ENCODE assay signal across 30 mouse cellular contexts in genomic region chr10:106335166-106335565, GRCm38 (mm10).
"Had no signal": no experiment of that assay in that cellular context is flagged by ENCODE, and none has a peak within 500 bp of the region (broad histone marks: within the 10 kb centered on the region; RNA-seq: fewer than 3 reads in every experiment).

No protein-coding gene starts in this region.

- DNase-seq: left cerebral cortex, postnatal 4 days; liver; liver, embryonic 13.5 days; liver, postnatal 0 days; lung, adult 18-20 months; lung, adult 2 months; lung, embryonic 14.5 days; lung, postnatal 10 days; lung, postnatal 14 days; lung, postnatal 36 days; lung, postnatal 4 days; midbrain, embryonic 14.5 days had no signal

- H3K4me3 ChIP-seq: limb, embryonic 10.5 days; limb, embryonic 12.5 days; limb, embryonic 13.5 days; limb, embryonic 15.5 days; liver, embryonic 12.5 days; liver, embryonic 13.5 days; liver, embryonic 15.5 days; lung, embryonic 15.5 days; megakaryocyte, embryonic 14.5 days; midbrain, embryonic 10.5 days; midbrain, embryonic 12.5 days; midbrain, embryonic 15.5 days; myocyte; neural tube, embryonic 12.5 days had no signal

- H3K4me2 ChIP-seq: limb, embryonic 12.5 days; limb, embryonic 13.5 days; limb, embryonic 15.5 days; liver, embryonic 11.5 days; liver, embryonic 12.5 days; liver, embryonic 13.5 days; liver, embryonic 15.5 days; lung, embryonic 14.5 days; lung, embryonic 15.5 days; midbrain, embryonic 12.5 days; midbrain, embryonic 15.5 days; neural tube, embryonic 12.5 days had no signal

- H3K27me3 ChIP-seq: limb, embryonic 12.5 days; limb, embryonic 13.5 days; limb, embryonic 15.5 days; liver, embryonic 12.5 days; liver, embryonic 13.5 days; liver, embryonic 15.5 days; lung, embryonic 15.5 days; megakaryocyte, embryonic 14.5 days; midbrain, embryonic 12.5 days; midbrain, embryonic 15.5 days; neural tube, embryonic 12.5 days had no signal

- H3K27ac ChIP-seq: limb, embryonic 10.5 days; limb, embryonic 12.5 days; limb, embryonic 13.5 days; limb, embryonic 15.5 days; liver, embryonic 12.5 days; liver, embryonic 13.5 days; liver, embryonic 14.5 days; liver, embryonic 15.5 days; lung, embryonic 15.5 days; macrophage; midbrain, embryonic 10.5 days; midbrain, embryonic 12.5 days; midbrain, embryonic 15.5 days; neural tube, embryonic 12.5 days had no signal

- H3K9me3 ChIP-seq: limb, embryonic 10.5 days; limb, embryonic 12.5 days; limb, embryonic 13.5 days; limb, embryonic 15.5 days; liver, embryonic 12.5 days; liver, embryonic 13.5 days; liver, embryonic 15.5 days; lung, embryonic 15.5 days; megakaryocyte, embryonic 14.5 days; midbrain, embryonic 10.5 days; midbrain, embryonic 12.5 days; midbrain, embryonic 15.5 days; neural tube, embryonic 12.5 days had no signal

- H3K36me3 ChIP-seq: limb, embryonic 10.5 days; limb, embryonic 12.5 days; limb, embryonic 13.5 days; limb, embryonic 15.5 days; liver, embryonic 12.5 days; liver, embryonic 13.5 days; liver, embryonic 15.5 days; lung, embryonic 15.5 days; midbrain, embryonic 10.5 days; midbrain, embryonic 12.5 days; midbrain, embryonic 15.5 days; neural tube, embryonic 12.5 days had no signal

- H3K9ac ChIP-seq: limb, embryonic 12.5 days; limb, embryonic 13.5 days; limb, embryonic 15.5 days; liver, embryonic 12.5 days; liver, embryonic 13.5 days; liver, embryonic 14.5 days; liver, embryonic 15.5 days; liver, postnatal 0 days; lung, embryonic 14.5 days; lung, embryonic 15.5 days; midbrain, embryonic 12.5 days; midbrain, embryonic 15.5 days; neural tube, embryonic 12.5 days had no signal

- ATAC-seq: liver, embryonic 12.5 days; liver, postnatal 0 days; lung, postnatal 0 days; midbrain, embryonic 15.5 days; midbrain, embryonic 16.5 days had no signal

- H3K4me1 ChIP-seq: limb, embryonic 10.5 days; limb, embryonic 12.5 days; limb, embryonic 13.5 days; limb, embryonic 15.5 days; liver, embryonic 12.5 days; liver, embryonic 13.5 days; liver, embryonic 15.5 days; lung, embryonic 15.5 days; megakaryocyte, embryonic 14.5 days; midbrain, embryonic 10.5 days; midbrain, embryonic 12.5 days; midbrain, embryonic 15.5 days; neural tube, embryonic 12.5 days had no signal
